Mouse (Mus musculus) frontal cortex, postnatal 36 days (tissue): ENCODE data around the gene Emilin3.

Experiments
- DNase-seq, 2 experiments: peaks; one replicate each; pipeline ENCODE4 v3.0.0; 2022; ENCODE audit warnings: low spot score in 2 of 2

Emilin3 gene

DNA sequence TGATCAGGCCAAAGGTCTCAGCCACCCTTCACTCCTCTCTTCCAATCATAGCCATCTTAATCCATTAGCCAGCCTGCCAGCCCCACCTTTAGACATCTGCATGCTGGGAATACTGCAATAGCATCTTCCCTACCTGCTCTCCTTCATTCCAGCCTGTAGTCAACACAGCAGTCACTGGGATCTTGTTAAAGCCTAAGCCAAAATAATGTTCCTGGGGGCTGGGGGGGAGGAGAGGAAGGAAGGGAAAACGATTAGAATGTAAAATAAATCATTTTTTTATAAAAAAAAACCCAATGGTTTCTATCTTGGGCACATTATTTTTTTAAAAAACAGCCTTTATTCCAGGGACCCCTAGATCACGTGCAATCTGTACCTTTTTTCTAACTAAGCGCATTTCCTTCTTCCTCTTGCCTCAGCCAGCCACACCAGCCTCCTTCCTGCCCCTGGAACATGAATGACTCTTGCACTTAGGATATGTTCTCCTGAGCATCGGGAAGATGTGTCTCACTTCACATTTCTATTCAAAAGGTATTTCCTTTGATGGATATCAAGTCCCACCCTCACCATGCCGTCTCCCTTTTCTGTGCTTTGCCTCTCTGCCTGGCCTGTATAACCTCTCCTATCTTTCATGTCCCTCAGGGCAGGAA, 37.8 kb downstream of the Emilin3 start:
- DNase-seq = no peak

DNA sequence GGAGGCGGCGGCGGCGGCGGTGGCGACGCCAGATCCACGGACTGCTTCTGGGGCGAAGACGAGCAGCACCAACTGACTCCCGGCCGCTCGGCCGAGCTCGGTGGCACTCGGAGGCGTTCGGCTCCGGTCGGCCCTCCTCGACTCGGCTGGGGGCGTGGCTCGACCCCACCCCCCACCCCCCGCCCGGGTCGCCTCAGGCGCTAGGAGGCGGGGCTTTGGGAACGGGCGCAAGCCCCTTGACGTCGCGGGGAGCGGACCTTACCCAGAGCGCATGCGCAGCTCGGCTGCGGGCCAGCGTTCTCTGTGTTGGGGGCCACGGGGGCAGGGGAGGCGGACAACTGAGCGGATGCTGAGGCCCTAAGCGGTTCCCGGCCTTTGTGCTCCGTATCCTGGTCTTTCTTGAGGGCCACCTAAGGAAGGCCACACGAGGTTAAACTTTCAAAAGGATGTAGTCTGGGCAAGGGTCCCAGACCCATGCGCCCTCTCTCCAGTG, 39.2 kb downstream of the Emilin3 start, which contains the start of gene Zhx3:
Gene Zhx3 (minus strand): TSS at position 109 of the 493 bp plus-strand sequence.
- peak; percentile 87 to 88 for DNase-seq

DNA sequence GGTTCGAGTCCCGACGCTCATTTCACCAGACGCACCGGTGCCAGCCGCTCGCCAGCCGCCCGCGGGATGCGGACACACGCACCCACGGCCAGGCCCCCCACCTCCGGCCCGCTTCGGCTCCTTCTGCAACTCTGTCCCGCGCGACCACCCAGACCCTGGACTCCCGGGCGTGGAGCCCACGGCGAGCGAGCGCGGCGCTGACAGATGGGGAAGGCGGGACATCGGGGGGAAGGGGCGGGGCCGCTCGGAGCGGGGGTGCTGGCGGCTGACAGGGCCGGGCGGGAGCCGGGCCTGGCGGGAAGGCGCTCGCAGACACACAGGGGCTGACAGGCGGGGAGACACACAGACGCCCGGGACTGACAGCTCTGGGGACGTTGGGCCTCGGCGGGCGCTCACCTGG, 39.7 kb downstream of the Emilin3 start:
- peak; percentile 52 to 66 for DNase-seq

DNA sequence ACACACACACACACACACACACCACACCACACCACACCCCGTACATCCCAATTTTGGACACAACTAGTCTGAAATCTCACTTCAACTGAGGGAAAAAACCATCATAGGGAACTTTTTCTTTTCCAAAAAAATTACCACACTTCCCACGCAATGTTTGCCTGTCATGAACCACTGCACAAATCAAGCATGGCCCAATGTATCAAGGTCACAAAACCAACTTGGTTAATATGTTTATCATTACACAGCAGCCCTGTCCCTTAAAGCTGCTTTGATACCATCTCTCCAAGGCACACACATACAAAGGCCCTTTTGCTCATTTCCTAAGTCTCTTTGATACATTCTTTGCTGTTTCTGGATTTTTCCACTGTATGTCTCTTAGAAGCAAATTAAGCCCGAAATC, 40.8 kb downstream of the Emilin3 start:
- no peak for DNase-seq

DNA sequence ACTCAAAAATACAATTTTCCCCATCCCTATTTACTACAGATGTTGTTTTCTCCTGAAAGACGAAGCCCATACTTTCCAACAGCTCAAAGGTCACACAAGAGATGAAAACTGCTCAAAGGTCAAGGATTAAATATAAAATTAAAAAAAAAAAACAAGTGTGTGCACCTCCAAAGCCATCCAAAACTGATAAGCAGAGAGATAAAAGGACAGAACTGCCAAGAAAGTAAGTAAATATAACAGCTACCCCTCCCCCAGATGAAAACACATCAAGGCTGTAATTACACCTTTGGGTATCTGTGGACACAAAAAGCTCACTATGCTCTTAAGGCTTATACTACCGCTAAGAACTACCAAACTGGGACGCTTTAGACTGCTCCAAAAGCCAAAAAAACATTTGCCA, 42.7 kb downstream of the Emilin3 start:
- no peak for DNase-seq

DNA sequence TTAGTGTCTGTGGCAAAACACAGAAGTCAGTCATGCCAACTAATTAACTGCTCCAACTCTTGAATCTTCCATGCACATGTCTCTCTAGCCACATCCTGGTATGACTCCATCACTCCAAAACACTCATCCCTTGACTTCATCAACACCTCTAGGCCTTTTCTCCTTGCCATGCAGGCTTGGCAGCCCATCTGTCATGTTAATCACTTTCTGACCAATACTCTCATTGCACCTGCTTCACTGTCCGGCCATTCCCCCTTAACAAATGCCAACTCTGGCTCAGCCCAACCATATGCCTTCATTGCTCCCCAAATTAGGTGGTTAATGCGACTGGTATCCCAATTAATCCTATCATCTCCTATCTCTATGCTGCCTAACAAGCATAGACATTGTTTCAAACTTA, 46.9 kb downstream of the Emilin3 start:
- DNase-seq = no peak

DNA sequence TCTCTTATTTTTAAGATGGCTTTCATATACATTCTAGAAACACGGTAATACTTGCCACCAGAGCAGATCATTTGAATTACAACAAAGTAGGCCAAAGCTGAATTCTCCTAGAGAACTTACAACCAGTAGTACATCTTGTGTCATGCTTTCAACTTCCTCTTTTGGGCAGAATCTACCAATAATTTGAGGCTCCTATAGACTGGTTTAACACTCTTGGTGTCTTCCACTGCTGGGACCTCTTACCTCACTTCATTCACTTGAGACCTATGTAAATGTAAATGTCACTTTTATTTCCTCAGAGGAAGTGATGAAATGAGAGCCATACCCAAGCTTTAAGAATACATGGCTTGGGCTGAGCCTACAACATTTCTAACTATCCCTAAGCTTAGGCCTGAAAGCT, 48.0 kb downstream of the Emilin3 start:
- DNase-seq = no peak

DNA sequence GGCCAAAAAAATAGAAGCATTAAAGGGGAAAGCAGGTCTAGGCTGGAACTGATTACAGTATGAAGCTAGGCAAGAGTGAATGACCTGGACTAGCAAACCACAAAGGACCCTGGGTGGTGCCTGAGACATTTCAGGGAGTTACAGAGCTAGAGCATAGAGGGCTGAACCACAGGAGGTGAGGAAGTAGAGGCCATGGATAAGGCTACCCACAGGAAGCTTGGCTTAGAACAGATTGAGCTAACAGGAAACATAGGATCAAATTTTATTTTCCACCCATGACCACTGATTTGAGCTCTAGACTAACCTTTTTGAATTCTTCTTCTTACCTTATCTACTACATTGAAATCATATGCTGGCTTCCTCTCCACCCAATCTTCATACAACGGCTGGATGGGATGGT, 51.8 kb downstream of the Emilin3 start:
- DNase-seq = no peak
